Mouse (Mus musculus): ENCODE data around the gene Lclat1. TPM values are rescaled to one million over a fixed set of nuclear protein-coding genes. Genes with fewer than 3 reads are reported as not detected.
"Not testable (repeated sequence)": the region's sequence is repeated elsewhere in the genome, so short reads cannot be mapped to it uniquely, and the experiment has no call there.

The Lclat1 gene
- polyA plus RNA-seq, 1 experiment from 2014 or later = 22.5 TPM

GRCm38 (mm10) chr17:73136562-73137484 lies 29.0 kb downstream of the Lclat1 start:
- in situ Hi-C loops (cut with MboI; ENCODE audit: low pct_unique_long_range_greater_than_20kb) = no loop called here
- no peak for TF ChIP-seq CTCF (IDR thresholded peaks at IDR 0.05)
- ATAC-seq (no peak), DNase-seq (ENCODE audit: low read depth, low spot score) (no peak)
- H3K27me3 ChIP-seq = no peaks in the 10 kb centered on the region
- CTCF ChIA-PET = no interaction called here
- POLR2A ChIA-PET = interaction anchor here (1.2 kb wide), 1 partner anchor 15 kb away, joined by 4 read pairs; no protein-coding TSS in a partner anchor

GRCm38 (mm10) chr17:73138217-73138616 lies 30.4 kb downstream of the Lclat1 start:
- in situ Hi-C loops (cut with MboI; ENCODE audit: low pct_unique_long_range_greater_than_20kb) = no loop called here
- ChIA-PET POLR2A (no interaction called here), CTCF (no interaction called here)
- TF ChIP-seq CTCF (IDR thresholded peaks at IDR 0.05) = no peak
- DNase-seq (ENCODE audit: low read depth, low spot score) (no peak), ATAC-seq (no peak)
- H3K27me3 ChIP-seq = no peaks in the 10 kb centered on the region

- ChIA-PET CTCF (interaction anchor here (1.1 kb wide), 1 partner anchor 16 kb away, joined by 3 read pairs; no protein-coding TSS in a partner anchor), POLR2A (no interaction called here)
- ATAC-seq (no peak), DNase-seq (ENCODE audit: low read depth, low spot score) (no peak)
- no peaks in the 10 kb centered on the region for H3K27me3 ChIP-seq
- in situ Hi-C loops (cut with MboI; ENCODE audit: low pct_unique_long_range_greater_than_20kb) = no loop called here
- no peak for TF ChIP-seq CTCF (IDR thresholded peaks at IDR 0.05)
These were observed 34.2 kb downstream of the Lclat1 start for GRCm38 (mm10) chr17:73142029-73142428.

GRCm38 (mm10) chr17:73142445-73142844 lies 34.7 kb downstream of the Lclat1 start:
- DNase-seq (ENCODE audit: low read depth, low spot score) (no peak), ATAC-seq (no peak)
- ChIA-PET POLR2A (interaction anchor here (0.7 kb wide), 1 partner anchor 11 kb away, joined by 4 read pairs; no protein-coding TSS in a partner anchor), CTCF (interaction anchor here (1.1 kb wide), 1 partner anchor 16 kb away, joined by 3 read pairs; no protein-coding TSS in a partner anchor)
- H3K27me3 ChIP-seq = no peaks in the 10 kb centered on the region
- no peak for TF ChIP-seq CTCF (IDR thresholded peaks at IDR 0.05)
- in situ Hi-C loops (cut with MboI; ENCODE audit: low pct_unique_long_range_greater_than_20kb) = no loop called here

GRCm38 (mm10) chr17:73145426-73145825 lies 37.6 kb downstream of the Lclat1 start:
- ChIA-PET CTCF (interaction anchor here (1.0 kb wide), 1 partner anchor 15 kb away, joined by 4 read pairs; no protein-coding TSS in a partner anchor), POLR2A (no interaction called here)
- H3K27me3 ChIP-seq = no peaks in the 10 kb centered on the region
- DNase-seq (ENCODE audit: low read depth, low spot score) (no peak), ATAC-seq (no peak)
- no peak for TF ChIP-seq CTCF (IDR thresholded peaks at IDR 0.05)
- in situ Hi-C loops (cut with MboI; ENCODE audit: low pct_unique_long_range_greater_than_20kb) = no loop called here

- DNase-seq (ENCODE audit: low read depth, low spot score) (no peak), ATAC-seq (no peak)
- in situ Hi-C loops (cut with MboI; ENCODE audit: low pct_unique_long_range_greater_than_20kb) = no loop called here
- ChIA-PET POLR2A (no interaction called here), CTCF (no interaction called here)
- TF ChIP-seq CTCF (IDR thresholded peaks at IDR 0.05) = no peak
- no peaks in the 10 kb centered on the region for H3K27me3 ChIP-seq
These were observed 40.8 kb downstream of the Lclat1 start for GRCm38 (mm10) chr17:73148607-73149006.

- DNase-seq (ENCODE audit: low read depth, low spot score); H3K27me3 ChIP-seq; in situ Hi-C loops (cut with MboI; ENCODE audit: low pct_unique_long_range_greater_than_20kb); CTCF ChIA-PET; ATAC-seq: not testable (repeated sequence)
- POLR2A ChIA-PET = interaction anchor here (0.6 kb wide), 1 partner anchor 10 kb away, joined by 4 read pairs; no protein-coding TSS in a partner anchor
These were observed 45.2 kb downstream of the Lclat1 start for GRCm38 (mm10) chr17:73152790-73153525.

- POLR2A ChIA-PET = interaction anchor here (0.6 kb wide), 1 partner anchor 11 kb away, joined by 4 read pairs; no protein-coding TSS in a partner anchor
- no peak for ATAC-seq
These were observed 45.9 kb downstream of the Lclat1 start for GRCm38 (mm10) chr17:73153672-73154071.

GRCm38 (mm10) chr17:73156606-73157005 lies 48.8 kb downstream of the Lclat1 start:
- ATAC-seq (no peak), DNase-seq (ENCODE audit: low read depth, low spot score) (no peak)
- CTCF ChIA-PET = interaction anchor here (1.7 kb wide), 1 partner anchor 24 kb away, joined by 4 read pairs; no protein-coding TSS in a partner anchor
- no peaks in the 10 kb centered on the region for H3K27me3 ChIP-seq
- TF ChIP-seq CTCF (IDR thresholded peaks at IDR 0.05) = no peak
- in situ Hi-C loops (cut with MboI; ENCODE audit: low pct_unique_long_range_greater_than_20kb) = no loop called here
- POLR2A ChIA-PET = no interaction called here

More at GRCm38 (mm10) chr17:73153672-73154071, 45.9 kb downstream of the Lclat1 start:
- in situ Hi-C loops (cut with MboI; ENCODE audit: low pct_unique_long_range_greater_than_20kb) = no loop called here
- CTCF ChIA-PET = no interaction called here
- no peak for DNase-seq (ENCODE audit: low read depth, low spot score)
- no peaks in the 10 kb centered on the region for H3K27me3 ChIP-seq
- TF ChIP-seq CTCF (IDR thresholded peaks at IDR 0.05) = no peak

- in situ Hi-C loops (cut with MboI; ENCODE audit: low pct_unique_long_range_greater_than_20kb) = no loop called here
- TF ChIP-seq CTCF (IDR thresholded peaks at IDR 0.05) = no peak
- ChIA-PET CTCF (no interaction called here), POLR2A (no interaction called here)
- no peak for ATAC-seq
- no peaks in the 10 kb centered on the region for H3K27me3 ChIP-seq
- no peak for DNase-seq (ENCODE audit: low read depth, low spot score)
These were observed 54.0 kb downstream of the Lclat1 start for GRCm38 (mm10) chr17:73161795-73162194.

Measured in Patski (cell line).